Mouse (Mus musculus) frontal cortex, adult (tissue): Measurements from ENCODE around the gene Slc15a2.

Source experiments
- ATAC-seq: cut with Nextera tagmentation; 2 replicates; pipeline ENCODE4 v1.9.2; 2017; ENCODE audit warnings: mild to moderate bottlenecking, moderate library complexity, mixed read lengths; ENCODE audit not compliant: low TSS enrichment

Slc15a2 gene

DNA sequence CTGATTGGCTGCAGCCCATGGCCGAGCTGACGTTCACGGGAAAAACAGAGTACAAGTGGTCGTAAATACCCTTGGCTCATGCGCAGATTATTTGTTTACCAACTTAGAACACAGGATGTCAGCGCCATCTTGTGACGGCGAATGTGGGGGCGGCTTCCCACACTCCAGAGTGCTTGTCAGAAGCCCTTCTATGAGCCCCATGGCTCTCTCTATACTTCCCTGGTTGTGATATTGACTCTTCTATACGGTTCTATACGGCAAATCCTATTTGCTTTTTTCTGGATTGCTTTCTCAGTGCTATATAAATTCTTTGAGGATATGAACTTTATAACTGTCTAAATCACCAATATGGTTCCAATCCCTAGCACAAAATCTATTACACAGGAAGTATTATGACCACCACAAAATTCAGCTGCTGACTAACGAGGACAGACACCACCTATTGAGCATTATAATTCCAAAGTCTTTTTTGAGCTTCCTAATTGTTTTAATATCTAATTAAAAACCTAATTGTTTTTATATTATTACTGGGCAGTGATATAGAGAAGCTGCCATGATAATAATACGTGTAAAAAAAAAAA, 14.5 kb downstream of the Slc15a2 start:
- ATAC-seq, result no peak

DNA sequence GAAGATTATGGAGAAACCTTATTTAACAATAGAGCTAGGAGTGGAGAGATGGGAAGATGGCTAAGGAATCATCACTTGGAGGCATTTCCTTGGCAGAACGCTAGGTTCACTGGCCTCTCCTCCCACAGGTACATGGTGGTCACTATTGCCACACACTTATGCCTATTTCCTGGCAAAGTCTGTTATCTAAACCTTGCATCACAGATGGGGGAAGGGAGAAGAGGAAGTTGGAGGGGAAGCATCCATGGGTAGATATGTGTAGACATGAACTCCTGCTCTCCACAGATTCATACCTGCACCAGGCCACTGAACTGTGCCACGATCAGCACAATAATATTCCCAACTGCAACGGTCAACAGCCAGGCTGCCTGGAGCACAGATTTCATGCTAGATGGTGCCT, 32.8 kb downstream of the Slc15a2 start:
- ATAC-seq, result no peak

DNA sequence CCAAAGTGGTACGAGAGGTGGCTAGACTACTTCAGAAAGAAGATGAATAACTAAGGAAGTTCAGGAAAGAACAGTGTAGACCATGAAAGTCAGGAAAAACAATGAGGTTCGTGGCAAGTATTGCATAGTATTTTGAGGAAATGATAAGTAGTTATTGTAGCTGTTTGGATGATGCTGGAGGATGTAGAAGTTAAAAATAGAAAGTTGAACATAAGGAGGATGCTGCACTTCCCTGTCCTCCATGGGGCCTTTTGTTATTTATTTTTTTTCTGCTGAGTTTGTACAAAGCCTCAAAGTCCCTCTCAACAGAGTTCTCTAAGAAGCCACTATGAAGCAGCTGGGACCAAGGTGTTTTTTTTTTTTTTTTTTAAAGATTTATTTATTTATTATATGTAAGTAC, 37.0 kb downstream of the Slc15a2 start:
- ATAC-seq, result no peak

DNA sequence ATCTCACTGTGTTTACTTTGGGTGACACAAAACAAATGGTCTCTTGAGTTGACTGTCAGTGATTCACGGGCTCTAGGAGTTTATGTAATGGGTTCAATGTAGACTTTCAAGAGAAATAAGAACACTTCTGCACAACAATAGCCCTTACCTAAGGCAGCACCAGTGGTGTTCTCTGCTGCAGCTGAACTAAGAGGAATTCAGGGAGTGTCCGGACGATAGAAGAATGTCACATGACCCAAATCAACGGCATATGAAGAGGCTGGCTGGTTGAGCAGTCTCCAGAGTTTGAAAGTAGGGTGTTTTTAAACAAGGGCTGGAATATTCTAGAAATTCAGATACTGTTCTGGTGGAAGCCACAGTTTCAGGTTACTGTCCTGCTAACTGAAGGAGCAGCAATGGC, 37.7 kb downstream of the Slc15a2 start:
- no peak for ATAC-seq

DNA sequence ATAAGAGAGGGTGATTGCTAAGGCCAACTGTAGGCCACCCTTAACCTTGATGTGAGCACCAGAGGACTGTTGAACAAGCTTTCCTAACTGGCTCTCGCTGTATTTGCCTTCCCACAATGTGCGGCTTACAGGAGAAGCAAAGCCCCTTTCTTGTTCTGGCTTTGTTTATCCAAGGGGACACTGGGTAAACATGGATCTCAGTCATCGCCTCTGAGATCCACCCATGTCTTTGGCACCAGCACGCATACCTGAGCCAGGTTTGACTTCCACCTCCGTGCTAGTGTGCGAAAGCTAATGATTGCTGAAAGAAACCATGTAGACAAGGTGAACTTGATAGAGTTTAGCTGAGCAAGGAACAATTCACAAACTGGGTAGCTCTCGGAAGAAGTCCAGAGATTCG, 41.2 kb downstream of the Slc15a2 start:
- ATAC-seq, result no peak

DNA sequence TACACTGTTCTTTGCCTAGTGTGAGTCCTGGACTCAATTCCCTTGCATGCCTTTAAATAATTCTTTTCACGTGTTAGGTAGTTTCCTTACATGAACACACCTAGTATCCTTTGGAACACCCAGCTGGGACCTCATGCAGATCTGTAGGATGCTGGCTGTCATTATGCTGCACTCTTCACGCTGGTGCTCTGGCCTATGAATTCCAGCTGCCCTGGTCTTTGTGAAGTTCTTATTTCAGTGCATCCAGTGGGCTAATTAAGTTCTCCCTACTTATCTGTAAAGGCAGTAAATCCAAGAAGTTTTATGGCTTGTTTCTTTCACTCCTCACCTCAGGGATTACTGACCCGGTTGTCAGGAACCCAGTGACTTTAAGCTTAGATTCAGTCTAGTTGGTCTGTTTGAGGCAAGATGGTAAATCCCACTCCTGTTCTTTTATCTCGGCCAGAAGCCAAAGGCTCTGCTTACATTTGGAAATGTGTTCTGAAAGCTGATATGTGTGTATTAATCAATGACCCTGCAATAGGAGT, 45.3 kb downstream of the Slc15a2 start:
- no peak for ATAC-seq

DNA sequence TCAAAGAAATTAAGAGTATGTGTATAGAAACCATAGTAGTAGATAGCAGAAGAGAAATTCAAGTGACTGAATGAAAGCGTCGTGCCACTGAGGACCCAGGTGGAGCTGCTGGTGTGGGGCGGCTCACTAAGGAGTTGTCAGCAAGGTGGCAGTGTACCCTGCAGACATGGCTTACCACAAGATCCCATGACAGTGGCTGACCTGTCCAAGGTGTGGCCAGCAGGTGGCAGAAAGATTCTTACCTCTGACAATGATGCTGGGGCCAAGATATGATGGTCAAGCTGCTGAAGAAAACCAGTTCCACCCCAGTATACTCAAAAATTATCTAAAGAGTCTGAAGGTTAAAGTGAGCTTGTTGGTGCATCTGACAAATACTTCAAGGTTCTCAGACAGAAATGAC, 49.3 kb downstream of the Slc15a2 start:
- no peak for ATAC-seq

DNA sequence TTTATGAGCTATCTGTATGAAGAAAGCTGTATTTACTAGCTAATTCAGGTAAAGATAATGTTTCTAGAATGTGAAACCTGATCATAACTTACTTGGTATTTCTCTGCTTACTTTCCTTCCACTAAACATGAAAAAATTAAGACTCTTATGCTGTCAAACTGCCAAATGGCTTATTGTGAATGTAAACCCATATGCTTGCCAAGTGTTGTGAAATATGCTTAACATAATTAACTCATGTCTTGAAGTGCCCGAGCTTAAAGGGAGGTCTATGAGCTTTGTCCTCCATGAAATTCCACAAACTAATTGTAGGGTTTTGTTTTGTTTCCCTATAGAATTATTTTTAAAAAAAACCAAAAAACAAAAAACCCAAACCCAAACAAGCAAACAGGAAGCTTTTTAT, 50.9 kb downstream of the Slc15a2 start:
- ATAC-seq, result no peak

DNA sequence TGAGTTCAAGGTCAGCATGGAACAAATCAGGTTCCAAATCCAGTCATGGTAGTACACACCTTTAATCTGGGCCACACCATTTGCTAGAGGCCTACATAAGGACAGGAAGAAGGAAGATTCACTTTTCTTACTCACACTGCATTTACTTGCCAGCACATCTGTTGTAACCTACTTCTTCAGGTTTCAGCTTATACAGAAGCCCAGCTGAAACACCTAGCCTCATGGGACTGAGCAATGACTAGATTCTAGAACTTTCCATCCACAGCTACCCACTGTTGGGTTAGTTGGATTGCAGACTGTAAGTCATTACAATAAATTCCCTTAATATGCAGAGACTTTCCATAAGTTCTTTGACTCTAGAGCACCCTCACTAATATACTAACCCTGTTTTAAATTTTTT, 52.2 kb downstream of the Slc15a2 start:
- no peak for ATAC-seq

DNA sequence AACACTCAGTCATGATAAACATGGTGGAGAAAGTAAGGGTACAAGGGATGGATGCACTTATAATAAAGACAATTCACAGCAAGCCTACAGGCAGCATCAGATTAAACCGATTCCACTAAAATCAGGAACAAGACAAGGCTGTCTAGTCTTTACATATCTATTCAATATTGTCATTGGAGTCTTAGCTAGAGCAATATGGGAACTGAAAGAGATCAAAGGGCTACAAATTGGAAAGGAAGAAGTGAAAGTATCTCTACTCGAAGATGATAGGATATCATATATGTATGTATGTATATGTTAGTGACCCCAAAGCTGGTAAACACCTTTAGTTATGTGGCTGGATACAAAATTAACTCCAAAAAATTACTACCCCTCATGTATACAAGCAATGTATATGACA, 55.8 kb downstream of the Slc15a2 start:
- ATAC-seq, result no peak

DNA sequence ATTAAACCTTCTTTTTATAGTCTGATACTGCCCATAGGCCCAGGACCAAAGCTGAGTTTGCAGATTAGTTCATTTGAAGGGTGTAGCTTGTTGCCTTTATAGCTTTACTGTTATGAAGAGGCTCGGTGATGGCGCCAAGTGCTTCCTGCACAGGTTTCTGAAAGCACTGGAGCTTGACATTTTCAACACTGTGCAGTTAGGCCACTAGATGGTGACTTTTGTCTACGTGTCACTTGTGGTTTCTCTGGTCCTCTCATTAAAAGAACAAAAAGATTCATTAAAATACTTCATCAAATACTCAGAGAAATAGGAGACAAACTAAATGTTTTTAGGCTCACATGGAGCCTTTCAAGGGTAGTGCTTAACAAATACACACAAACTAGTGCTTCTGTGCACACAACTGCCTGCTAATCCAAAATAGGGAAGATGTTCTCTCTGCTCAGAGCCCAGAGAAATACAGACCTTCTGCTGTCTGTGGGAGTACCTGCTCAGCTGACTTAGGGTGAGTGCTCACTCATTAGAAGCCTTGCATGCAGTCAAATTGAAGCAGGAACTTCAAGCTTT, 60.8 kb downstream of the Slc15a2 start:
- peak; percentile 73 for ATAC-seq

DNA sequence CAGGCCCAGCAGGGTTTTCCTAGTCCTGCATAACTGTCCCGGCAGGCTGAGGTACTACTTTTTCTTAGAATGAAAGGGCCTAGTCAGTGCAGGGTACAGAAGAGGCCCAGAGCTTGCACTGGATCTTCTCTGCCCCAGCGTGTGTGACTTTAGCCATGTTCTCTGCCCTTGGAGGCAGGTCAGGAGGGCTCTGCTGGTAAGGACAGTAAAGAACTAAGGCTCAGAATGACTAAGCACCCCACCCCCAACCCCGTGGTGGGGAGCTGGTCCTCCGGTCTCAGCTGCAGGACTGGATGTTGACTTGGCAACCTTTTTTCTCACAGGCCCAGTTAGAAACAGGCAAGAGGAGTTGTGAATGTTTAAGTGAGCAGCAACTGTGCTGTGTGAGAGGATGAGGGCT, 62.0 kb downstream of the Slc15a2 start:
- no peak for ATAC-seq

DNA sequence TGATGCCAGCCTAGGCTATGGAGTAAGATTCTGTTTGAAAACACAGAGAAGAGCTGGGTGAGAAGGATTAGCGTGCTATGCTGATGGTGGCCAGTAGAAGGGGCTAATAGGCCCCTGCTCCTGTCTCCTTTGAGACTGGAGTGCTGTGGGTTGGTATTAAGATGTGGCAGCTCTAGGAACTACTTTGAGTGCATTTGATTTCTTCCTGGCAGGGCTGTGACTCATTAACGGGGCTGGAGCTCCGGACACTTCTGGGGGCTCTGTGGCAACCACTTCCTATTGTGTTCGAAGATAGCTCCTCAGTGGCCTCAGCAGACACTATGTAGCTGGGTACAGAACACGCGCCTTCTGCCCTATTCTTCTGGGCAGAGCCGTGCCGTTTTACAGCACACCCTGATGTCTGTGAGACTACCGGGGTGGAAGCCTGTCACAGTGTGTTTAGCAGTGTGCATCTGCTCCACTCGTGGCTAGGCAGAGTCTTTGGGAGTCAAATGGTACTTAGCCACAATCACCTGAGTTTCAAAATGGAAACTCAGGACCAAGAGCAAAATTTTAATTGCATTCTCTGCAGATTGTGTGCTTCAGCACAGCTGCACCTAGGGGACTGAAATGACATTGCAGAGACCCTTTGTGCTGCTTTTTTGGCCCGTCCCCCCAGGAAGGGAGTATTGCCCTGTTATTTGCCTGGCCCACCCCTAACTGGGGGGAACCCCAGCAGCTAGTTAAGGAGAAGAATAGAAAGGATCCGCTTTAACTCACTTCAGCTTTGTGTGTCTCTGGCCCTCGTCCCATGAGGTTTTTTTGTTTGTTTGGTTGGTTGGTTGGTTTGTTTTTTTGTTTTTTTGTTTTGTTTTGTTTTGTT, 64.3 kb downstream of the Slc15a2 start:
- ATAC-seq, result peak; percentile 69

DNA sequence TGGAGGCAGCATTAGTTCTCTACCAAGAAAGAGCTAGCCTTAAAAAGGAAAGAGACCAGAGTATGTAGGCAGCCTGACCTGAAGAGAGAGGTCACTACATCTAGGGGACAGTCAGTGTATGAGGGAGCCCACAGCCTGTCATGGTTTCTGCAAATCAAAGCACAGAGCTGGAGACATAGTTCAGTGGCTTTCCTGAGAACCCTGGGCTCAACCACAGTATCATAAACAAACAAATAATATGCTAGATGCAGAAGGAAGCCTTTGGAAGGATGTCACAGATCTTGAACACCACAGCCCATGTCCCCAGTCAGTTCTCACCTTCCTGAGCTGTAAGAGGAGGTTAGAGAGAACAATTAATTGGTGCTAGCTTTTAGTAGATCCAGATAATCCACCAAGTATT, 66.1 kb downstream of the Slc15a2 start:
- no peak for ATAC-seq

DNA sequence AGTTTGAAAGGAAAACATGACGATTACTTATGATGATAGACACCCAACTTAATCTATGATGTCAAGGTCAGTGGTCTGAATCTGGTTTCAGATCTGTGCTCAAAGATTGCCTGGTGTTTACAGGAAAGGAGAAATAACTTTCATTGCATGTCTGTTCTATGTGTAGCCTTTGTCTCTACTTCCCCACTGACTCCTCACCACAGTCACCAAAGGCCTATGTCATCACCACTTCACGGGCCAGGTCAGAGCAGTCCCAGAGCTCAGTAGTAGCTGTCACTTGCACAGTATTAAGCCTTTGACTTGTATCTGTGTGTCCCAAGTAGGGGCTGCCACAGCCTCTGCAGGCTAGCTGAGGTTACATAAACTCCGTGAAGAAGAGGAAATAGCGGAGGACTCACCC, 67.3 kb downstream of the Slc15a2 start:
- ATAC-seq, result no peak

DNA sequence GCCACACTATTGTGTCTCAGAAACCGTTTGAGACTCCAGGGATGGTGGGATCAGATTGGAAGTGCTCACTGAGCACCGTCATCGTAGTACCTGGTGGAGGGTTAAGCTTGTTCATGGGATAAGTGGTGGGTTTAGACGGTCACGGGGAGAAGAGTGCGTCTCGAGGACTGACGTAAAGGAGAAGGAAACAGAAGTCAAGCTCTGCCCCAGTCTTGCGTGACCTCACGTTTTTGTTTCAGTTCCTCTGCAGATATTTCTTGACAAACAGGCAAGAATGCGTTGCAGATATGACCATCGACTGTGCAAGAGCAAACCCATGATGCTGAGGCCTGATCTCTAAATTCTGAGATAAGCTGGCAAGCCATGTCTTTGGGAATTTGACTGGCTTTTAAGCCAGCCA, 73.0 kb downstream of the Slc15a2 start:
- ATAC-seq, result no peak

DNA sequence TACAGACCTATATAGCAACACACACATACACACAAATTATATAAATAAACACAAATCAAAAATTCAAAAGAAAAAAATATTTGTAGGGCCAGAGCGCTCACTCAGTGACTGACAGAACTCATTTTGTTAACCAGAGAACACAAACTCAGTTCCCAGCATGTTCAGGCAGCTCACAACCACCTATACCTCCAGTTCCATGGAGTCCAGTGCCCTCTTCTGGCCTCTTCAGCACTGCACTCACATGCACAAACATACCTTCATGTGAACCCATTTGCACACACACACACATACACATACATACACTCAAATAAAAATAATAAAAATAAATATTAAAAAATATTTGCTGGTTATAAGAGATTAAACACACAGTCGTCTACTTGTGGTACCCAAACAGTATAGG, 74.0 kb downstream of the Slc15a2 start:
- ATAC-seq, result no peak

DNA sequence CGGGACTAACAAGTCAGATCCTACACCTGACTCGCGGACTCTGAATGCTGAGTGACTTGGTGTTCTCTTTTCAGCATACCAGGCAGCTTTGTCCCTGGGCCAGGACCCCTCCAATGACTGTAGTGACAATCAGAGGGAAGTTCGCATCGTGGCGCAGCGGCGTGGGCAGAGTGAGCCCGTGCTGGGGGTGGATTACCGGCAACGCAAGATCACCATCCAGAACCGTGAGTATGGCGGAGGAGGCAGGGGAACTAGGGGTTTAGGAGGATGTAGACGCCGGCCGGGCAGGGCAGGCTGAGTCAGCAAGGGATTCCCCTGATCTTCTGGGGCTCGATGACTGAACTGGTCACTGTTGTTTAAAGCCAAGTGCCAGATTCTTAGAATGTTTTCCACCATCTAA, 75.4 kb downstream of the Slc15a2 start:
- ATAC-seq, result no peak

DNA sequence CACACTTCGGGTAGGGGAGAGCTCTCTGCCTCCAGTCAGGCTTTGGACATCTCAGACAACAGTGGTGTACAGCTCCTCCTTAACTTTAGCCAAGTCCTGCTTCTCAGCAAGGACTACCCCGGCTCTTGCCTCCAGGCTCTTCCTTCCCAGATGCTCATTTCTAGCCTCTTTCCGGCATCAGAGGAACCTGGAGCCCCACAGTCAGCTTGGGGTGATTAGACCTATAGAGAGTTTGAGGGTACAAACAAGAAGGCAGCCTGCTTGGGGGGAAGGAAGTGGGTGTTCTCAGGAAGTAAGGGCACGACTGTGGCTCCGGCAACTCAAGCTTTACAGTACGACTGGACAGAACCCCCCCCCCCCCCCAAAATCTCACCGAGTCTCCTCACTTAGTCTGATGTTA, 76.0 kb downstream of the Slc15a2 start:
- ATAC-seq, result no peak

DNA sequence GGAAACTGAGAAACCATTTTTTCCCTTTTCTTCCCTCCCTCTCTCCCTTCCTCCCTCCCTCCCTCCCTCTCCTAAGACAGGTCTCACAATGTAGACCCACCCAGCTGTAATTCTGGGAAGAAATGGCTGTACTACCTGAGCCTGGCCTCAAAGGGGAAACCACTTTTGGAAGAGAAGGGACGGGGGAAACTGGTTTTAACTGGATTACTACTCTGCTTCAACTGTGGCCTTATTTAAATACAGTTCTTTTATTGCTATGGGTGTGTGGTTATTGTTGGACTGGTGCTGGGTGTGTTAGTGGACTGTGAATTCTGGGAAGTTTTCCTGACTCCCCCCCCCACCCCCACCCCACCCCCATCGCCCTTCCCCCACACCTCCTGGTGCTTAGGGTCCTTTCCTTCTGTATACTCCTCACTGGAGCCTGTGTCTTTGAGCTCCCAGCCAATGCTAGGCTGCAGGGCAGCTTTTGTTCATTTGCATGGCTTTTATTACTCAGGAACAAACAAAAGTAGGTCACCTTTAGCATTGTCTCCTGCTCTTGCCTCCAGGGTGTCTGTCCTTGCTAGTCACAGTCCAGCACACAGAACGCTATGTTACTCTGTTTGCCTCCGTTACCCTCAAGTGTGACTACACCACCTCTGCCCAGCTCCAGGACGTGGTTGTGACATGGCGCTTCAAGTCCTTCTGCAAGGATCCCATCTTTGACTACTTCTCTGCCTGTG, 76.9 kb downstream of the Slc15a2 start:
- ATAC-seq, result no peak

DNA sequence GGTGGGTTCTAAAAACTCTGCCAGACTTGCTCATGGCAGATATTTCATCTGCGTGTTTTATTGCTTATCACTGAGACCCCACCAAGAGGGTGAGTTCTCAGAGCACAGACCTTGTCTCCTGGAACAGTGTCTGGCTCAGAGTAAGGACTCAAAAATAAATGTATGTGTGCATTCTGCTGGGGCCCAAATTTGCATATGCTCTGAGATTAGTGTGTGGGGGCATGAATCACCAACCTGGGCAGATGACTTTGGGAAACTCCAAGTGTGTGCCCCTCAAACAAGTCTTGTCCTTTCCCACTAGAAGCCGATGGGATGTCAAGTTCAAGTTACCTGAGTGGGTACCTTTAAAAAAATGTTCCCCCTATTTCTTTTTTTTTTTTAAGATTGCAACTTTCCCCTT, 84.3 kb downstream of the Slc15a2 start:
- ATAC-seq, result no peak
